Mouse (Mus musculus) liver, postnatal 0 days (tissue): Measurements from ENCODE around the gene Dstn.

Source experiments
- CTCF ChIP-seq: sonication (generic); IDR thresholded peaks from 2 replicates; pipeline ENCODE4 v1.5.1; 2016; ENCODE audit warnings: antibody characterized with exemption, low read depth
- EP300 ChIP-seq: IDR thresholded peaks from 2 replicates; pipeline ENCODE4 v1.6.1; 2016; ENCODE audit warnings: antibody characterized with exemption, low read depth, mild to moderate bottlenecking

DNA sequence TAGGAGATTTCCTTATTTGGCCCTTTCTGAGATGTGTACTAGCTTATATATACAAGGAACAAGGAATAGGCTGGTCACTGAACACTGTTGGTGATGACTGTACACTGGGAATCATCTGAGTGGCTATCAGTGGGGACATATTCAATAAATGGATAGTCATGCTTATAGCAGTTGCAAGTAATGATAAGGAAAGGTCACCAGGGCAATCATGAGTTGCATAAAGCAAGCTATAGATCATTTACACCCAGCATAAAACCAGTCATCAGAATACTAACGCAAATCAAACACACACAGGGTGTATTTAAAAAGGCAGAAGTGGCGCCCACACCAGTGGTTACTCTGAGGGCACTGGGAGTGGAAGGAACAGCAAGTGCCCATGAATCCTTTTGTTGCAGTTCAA is 2.9 kb upstream of the Dstn start:
- TF ChIP-seq EP300 (peak; percentile 90), CTCF (no peak)
